Mouse (Mus musculus) heart, adult 2 months (tissue): ENCODE data around the gene Gng8. TPM values are rescaled to one million over a fixed set of nuclear protein-coding genes. Genes with fewer than 3 reads are reported as not detected.
A peak's percentile ranks its signal among the peaks of the same experiment; 100 is the strongest.

Experiments
- DNase-seq, 2 experiments: peaks; one replicate each; pipeline ENCODE4 v3.0.0; 2021
- H3K27ac ChIP-seq: fragments of 200-600 bp; 2 replicates; pipeline ENCODE4 v1.8.1; 2022
- H3K27me3 ChIP-seq: fragments of 200-500 bp; 2 replicates; pipeline ENCODE4 v1.6.1; 2012; ENCODE audit warnings: mild to moderate bottlenecking, low read length, inconsistent platforms, mixed read lengths; ENCODE audit not compliant: control insufficient read depth, insufficient read depth
- H3K36me3 ChIP-seq: fragments of 200-500 bp; 2 replicates; pipeline ENCODE4 v1.6.1; 2012; ENCODE audit warnings: low read length, inconsistent platforms; ENCODE audit not compliant: control insufficient read depth, insufficient read depth
- H3K4me1 ChIP-seq: fragments of 200-500 bp; 2 replicates; pipeline ENCODE4 v1.6.1; 2011; ENCODE audit warnings: low read length; ENCODE audit not compliant: control insufficient read depth, insufficient read depth
- H3K4me3 ChIP-seq: fragments of 200-600 bp; 2 replicates; pipeline ENCODE4 v1.8.1; 2022
- H3K79me2 ChIP-seq: fragments of 200-500 bp; replicated peaks from 2 replicates; pipeline ENCODE4 v1.6.1; 2012; ENCODE audit warnings: mild to moderate bottlenecking, inconsistent platforms, low read length, moderate library complexity, mixed read lengths; ENCODE audit not compliant: control insufficient read depth, insufficient read depth
- H3K9ac ChIP-seq: fragments of 200-500 bp; 2 replicates; pipeline ENCODE4 v1.6.1; 2012; ENCODE audit warnings: low read depth, mild to moderate bottlenecking, control low read depth, inconsistent platforms, low read length, mixed read lengths
- CTCF ChIP-seq: fragments of 200-600 bp; IDR thresholded peaks from 2 replicates; pipeline ENCODE4 v1.8.1; 2022; ENCODE audit warnings: antibody characterized with exemption, mild to moderate bottlenecking, moderate library complexity
- EP300 ChIP-seq: fragments of 200-500 bp; IDR thresholded peaks from 2 replicates; pipeline ENCODE4 v1.6.1; 2011; ENCODE audit warnings: low read depth, low read length, control low read depth; ENCODE audit not compliant: insufficient read depth
- POLR2A ChIP-seq: fragments of 200-500 bp; IDR thresholded peaks from 2 replicates; pipeline ENCODE4 v1.6.1; 2011; ENCODE audit warnings: mild to moderate bottlenecking, low read depth, low read length, control low read depth; ENCODE audit not compliant: insufficient read depth
- WGBS: fragments of 180-500 bp; shearing (Covaris S2); methylation state at CpG from one replicate; pipeline ENCODE4 v1.1.7; 2018; 5-methylcytosine and 5-hydroxymethylcytosine counted together
- intact Hi-C: fragments of 180-260 bp; cut with DNase I; formaldehyde crosslinking; loops from one replicate; pipeline ENCODE4 v1.15.1; 2025
- polyA plus RNA-seq: library from polyadenylated mRNA; depleted of rRNA; stranded (reverse); fragments of >200 nt; gene quantifications from 2 replicates; pipeline ENCODE4 v1.2.3, GENCODE M21; 2012
- total RNA-seq, 2 experiments: library from RNA; stranded (reverse); gene quantifications; 2 replicates each; pipeline ENCODE4 v1.2.3; 2021

Gene Gng8
- total and polyA plus RNA-seq, 3 experiments, result 0.47 to 7.4 (median 1.6) TPM

DNA sequence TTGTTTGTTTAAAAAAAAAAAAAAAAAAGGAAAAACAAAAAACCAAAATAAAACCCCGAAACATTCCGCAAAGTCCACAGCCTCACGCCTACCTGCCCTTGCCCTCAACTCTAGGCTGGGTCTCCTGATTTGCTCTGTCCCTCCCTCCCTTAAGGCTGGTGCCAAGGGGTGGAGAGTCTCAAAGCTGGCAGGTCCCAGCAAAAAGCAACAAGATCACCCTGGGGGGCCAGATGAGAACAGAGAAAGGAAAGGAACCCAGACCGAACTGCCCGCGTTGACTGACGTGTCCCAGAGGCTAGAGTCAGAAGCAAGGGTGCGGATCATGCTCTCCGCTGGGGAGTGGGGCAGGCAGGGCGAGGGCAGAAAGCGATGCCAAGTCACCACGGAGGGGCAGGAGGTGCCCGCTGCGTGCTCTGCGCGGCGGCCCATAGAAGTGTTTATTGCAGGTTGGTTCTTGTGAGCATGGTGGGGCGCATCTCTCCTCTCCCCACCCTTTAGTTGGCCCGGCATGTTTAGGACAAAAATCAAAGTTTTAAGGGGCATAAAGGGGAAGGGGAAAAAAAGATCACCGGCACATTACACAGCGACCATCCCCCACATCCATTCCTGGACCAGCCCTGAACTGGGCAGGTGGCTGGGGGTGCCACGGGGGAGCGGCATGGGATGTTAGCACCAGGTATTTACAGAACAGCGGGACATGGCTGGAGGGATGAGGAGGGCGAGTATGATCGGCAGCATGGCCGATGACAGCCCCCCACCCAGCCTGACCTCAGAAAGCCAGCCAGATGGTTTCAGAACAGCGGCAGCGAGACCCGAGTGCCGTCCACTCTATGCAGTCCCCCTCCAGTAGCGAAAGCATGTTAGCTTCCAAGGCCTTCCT is 24.1 kb downstream of the Gng8 start:
- DNase-seq, result no peak

GRCm38 (mm10) chr7:16916342-16917265 is 25.0 kb downstream of the Gng8 start:
- Histone ChIP-seq H3K9ac (no peak overlapping the region), H3K27me3 (no peaks in the 10 kb centered on the region), H3K79me2 (no peaks in the 10 kb centered on the region), H3K4me3 (no peak overlapping the region), H3K4me1 (peaks cover 11% of the 10 kb centered on the region), H3K36me3 (no peaks in the 10 kb centered on the region), H3K27ac (no peak overlapping the region)
- TF ChIP-seq POLR2A, result no peak
- TF ChIP-seq EP300, result no peak
- no peak for TF ChIP-seq CTCF
- intact Hi-C loops, result no loop called here
- peak; percentile 42 for DNase-seq
- 52% methylated on average over 30 of the region's 30 CpGs for WGBS

More for the DNA sequence above, 24.1 kb downstream of the Gng8 start:
- H3K36me3 ChIP-seq, result no peaks in the 10 kb centered on the region
- no peaks in the 10 kb centered on the region for H3K27me3 ChIP-seq
- no peak overlapping the region for H3K27ac ChIP-seq
- TF ChIP-seq CTCF (no peak), POLR2A (no peak), EP300 (no peak)
- H3K4me3 ChIP-seq, result no peak overlapping the region
- H3K79me2 ChIP-seq, result no peaks in the 10 kb centered on the region
- 87% methylated on average over 32 of the region's 32 CpGs for WGBS
- intact Hi-C loops, result no loop called here
- no peak overlapping the region for H3K9ac ChIP-seq
- H3K4me1 ChIP-seq, result peaks cover 8% of the 10 kb centered on the region

DNA sequence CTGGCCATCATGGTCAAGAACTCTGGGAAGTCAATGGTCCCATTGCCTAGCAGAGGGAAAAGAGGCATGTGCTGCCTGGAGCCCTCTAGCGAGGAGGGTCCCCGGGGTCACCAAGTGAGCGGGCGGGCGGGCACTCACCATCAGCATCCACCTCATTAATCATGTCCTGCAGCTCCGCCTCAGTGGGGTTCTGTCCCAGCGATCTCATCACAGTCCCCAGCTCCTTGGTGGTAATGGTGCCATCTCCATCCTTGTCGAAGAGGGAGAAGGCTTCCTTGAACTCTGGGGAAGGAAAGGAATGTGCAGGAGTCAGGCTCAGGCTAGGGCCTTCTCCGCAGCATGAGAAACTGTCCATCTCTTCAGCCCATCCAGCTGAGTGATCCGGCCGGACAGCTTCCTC is 25.9 kb downstream of the Gng8 start:
- Histone ChIP-seq H3K4me3 (no peak overlapping the region), H3K4me1 (peaks cover 13% of the 10 kb centered on the region), H3K27me3 (no peaks in the 10 kb centered on the region), H3K9ac (no peak overlapping the region), H3K79me2 (peaks cover 1% of the 10 kb centered on the region; the same call in 1 of the 2 replicates), H3K27ac (no peak overlapping the region), H3K36me3 (no peaks in the 10 kb centered on the region)
- DNase-seq, result no peak
- TF ChIP-seq POLR2A, result no peak
- TF ChIP-seq CTCF, result no peak
- TF ChIP-seq EP300, result no peak
- intact Hi-C loops, result no loop called here
- WGBS, result 82% methylated on average over 11 of the region's 11 CpGs

DNA sequence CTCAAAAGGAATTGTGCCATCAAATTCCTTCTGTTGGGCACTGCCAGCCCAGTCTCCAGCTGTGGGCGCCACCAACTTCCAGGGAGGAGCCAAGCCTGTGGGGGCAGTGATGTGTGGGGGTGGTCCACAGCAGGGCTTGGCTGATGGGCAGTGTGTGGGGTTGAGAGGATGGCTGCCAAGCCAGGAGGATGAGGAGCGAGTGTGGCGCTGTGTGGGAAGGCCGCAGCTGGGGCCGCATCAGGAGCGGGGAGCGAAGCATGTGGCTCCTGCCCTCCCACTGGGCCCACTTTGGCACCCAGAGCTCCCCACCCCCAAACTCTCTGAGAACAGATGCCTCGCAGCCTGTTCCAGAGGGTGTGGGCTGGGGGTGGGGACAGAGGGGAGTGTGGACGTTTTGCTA is 26.4 kb downstream of the Gng8 start:
- no peak overlapping the region for H3K4me3 ChIP-seq
- H3K79me2 ChIP-seq, result peaks cover 3% of the 10 kb centered on the region; the same call in 1 of the 2 replicates
- H3K36me3 ChIP-seq, result no peaks in the 10 kb centered on the region
- H3K4me1 ChIP-seq, result peaks cover 17% of the 10 kb centered on the region
- peak; percentile 29 to 30 for DNase-seq
- no peak overlapping the region for H3K27ac ChIP-seq
- H3K9ac ChIP-seq, result no peak overlapping the region
- intact Hi-C loops, result no loop called here
- no peaks in the 10 kb centered on the region for H3K27me3 ChIP-seq
- 68% methylated on average over 9 of the region's 9 CpGs for WGBS
- TF ChIP-seq CTCF (no peak), POLR2A (no peak)

DNA sequence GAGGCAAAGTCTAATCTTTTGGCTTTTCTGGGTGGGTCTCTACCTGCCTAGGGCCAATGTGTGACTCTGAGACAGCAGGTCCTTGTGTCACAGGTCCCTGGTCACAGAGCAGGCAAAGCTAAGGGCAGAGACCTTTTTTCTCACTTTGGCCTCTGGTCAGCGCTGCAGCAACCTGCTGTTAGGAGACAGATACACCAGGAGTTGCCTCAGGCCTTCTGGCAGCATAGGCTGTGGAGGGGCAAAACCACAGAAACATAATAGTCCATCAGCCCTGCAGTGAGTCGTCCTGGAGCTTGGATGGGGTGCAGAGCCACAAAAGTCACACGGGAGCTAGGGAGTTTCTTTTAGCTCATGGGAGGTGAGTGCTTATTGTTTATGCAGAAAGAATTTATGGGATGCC is 27.1 kb downstream of the Gng8 start:
- Histone ChIP-seq H3K27me3 (no peaks in the 10 kb centered on the region), H3K9ac (no peak overlapping the region), H3K4me1 (peaks cover 15% of the 10 kb centered on the region), H3K79me2 (peaks cover 5% of the 10 kb centered on the region; the same call in 1 of the 2 replicates), H3K27ac (no peak overlapping the region), H3K36me3 (no peaks in the 10 kb centered on the region), H3K4me3 (no peak overlapping the region)
- 73% methylated on average over 3 of the region's 3 CpGs for WGBS
- intact Hi-C loops, result no loop called here
- TF ChIP-seq CTCF (no peak), EP300 (no peak), POLR2A (no peak)
- DNase-seq, result no peak
